Mouse (Mus musculus) small intestine, adult 10 weeks (tissue): ENCODE results near the gene Gm527. TPM values are rescaled to one million over a fixed set of nuclear protein-coding genes. Genes with fewer than 3 reads are reported as not detected.

Source experiments
- polyA plus RNA-seq: library from polyadenylated mRNA; stranded (reverse); fragments of 350-450 nt; fragmentation: Illumina TruSeq; extraction: RNeasy Lipid Tissue Mini Kit (QIAGEN cat#74804); gene quantifications from one replicate; pipeline ENCODE4 v1.2.3, GENCODE M21; 2014; ENCODE audit warnings: low replicate concordance

Gm527 gene
- 13.4 TPM for polyA plus RNA-seq

GRCm38 (mm10) chr12:64917578-64918471 is at the start of gene Gm527:
TSS of gene Gm527 (plus strand) at chr12:64917906.

GRCm38 (mm10) chr12:64965124-64966026 is 47.7 kb downstream of the Gm527 start, which contains the start of the genes Klhl28 and Togaram1:
TSS of gene Klhl28 (minus strand) at chr12:64965534.
TSS of gene Togaram1 (plus strand) at chr12:64965804.

Other genes starting within 250 kb of the Gm527 start
- gene Klhl28, start 47.6 kb downstream of the Gm527 start, polyA plus RNA-seq: 23.2 TPM
- 39.1 TPM for gene Togaram1, start 47.9 kb downstream of the Gm527 start, polyA plus RNA-seq
- gene Prpf39, start 118.4 kb downstream of the Gm527 start, polyA plus RNA-seq: 126 TPM
- gene Fkbp3, start 156.1 kb downstream of the Gm527 start, polyA plus RNA-seq: 174 TPM
- 5.0 TPM for gene Fancm, start 157.7 kb downstream of the Gm527 start, polyA plus RNA-seq